Mouse (Mus musculus) thymus, adult 2 months (tissue): ENCODE results near the gene Lhpp. TPM values are rescaled to one million over a fixed set of nuclear protein-coding genes. Genes with fewer than 3 reads are reported as not detected.

Experiments used
- DNase-seq: peaks from one replicate; pipeline ENCODE4 v3.0.0; 2021
- H3K27ac ChIP-seq: fragments of 200-500 bp; 2 replicates; pipeline ENCODE4 v1.5.1; 2012; ENCODE audit warnings: low read length, control low read depth; ENCODE audit not compliant: control insufficient read depth, insufficient read depth
- H3K27me3 ChIP-seq: fragments of 200-500 bp; 2 replicates; pipeline ENCODE4 v1.6.1; 2012; ENCODE audit warnings: mild to moderate bottlenecking, low read length, moderate library complexity, mixed read lengths; ENCODE audit not compliant: control insufficient read depth, insufficient read depth
- H3K36me3 ChIP-seq: fragments of 200-500 bp; 2 replicates; pipeline ENCODE4 v1.6.1; 2012; ENCODE audit warnings: mild to moderate bottlenecking, low read length, moderate library complexity; ENCODE audit not compliant: control insufficient read depth, insufficient read depth
- H3K4me1 ChIP-seq: fragments of 200-500 bp; replicated peaks from 2 replicates; pipeline ENCODE4 v1.6.1; 2012; ENCODE audit warnings: low read length; ENCODE audit not compliant: control insufficient read depth, insufficient read depth
- H3K4me3 ChIP-seq: fragments of 200-500 bp; 2 replicates; pipeline ENCODE4 v1.5.1; 2012; ENCODE audit warnings: mild to moderate bottlenecking, low read length, control low read depth, moderate library complexity; ENCODE audit not compliant: control insufficient read depth, insufficient read depth
- CTCF ChIP-seq: fragments of 200-500 bp; IDR thresholded peaks from 2 replicates; pipeline ENCODE4 v1.5.1; 2012; ENCODE audit warnings: mild to moderate bottlenecking, control low read depth, low read length, moderate library complexity, borderline replicate concordance; ENCODE audit not compliant: control insufficient read depth, poor library complexity, insufficient read depth; ENCODE audit errors: extremely low read depth
- POLR2A ChIP-seq: fragments of 200-500 bp; IDR thresholded peaks from 2 replicates; pipeline ENCODE4 v1.6.1; 2012; ENCODE audit warnings: mild to moderate bottlenecking, low read length, control low read depth, moderate library complexity; ENCODE audit not compliant: control insufficient read depth, poor library complexity, insufficient read depth; ENCODE audit errors: extremely low read depth
- WGBS: fragments of 180-500 bp; shearing (Covaris S2); methylation state at CpG from one replicate; pipeline ENCODE4 v1.1.7; 2018; 5-methylcytosine and 5-hydroxymethylcytosine counted together
- polyA plus RNA-seq: library from polyadenylated mRNA; depleted of rRNA; stranded (reverse); fragments of >200 nt; gene quantifications from 2 replicates; pipeline ENCODE4 v1.2.3, GENCODE M21; 2012

Gene Lhpp
- polyA plus RNA-seq, 1 experiment = 12.0 TPM

- Histone ChIP-seq H3K27me3 (no peaks in the 10 kb centered on the region), H3K36me3 (no peaks in the 10 kb centered on the region), H3K4me1 (0 out of 2 replicates have a peak, but pooled peaks cover 3% of the 10 kb centered on the region), H3K27ac (no peak overlapping the region), H3K4me3 (no peak overlapping the region)
- no peak for DNase-seq
- WGBS = 95% methylated on average over 5 of the region's 5 CpGs
- no peak for TF ChIP-seq POLR2A
- no peak for TF ChIP-seq CTCF
These were observed 6.7 kb downstream of the Lhpp start for GRCm38 (mm10) chr7:132617021-132617564.

DNA sequence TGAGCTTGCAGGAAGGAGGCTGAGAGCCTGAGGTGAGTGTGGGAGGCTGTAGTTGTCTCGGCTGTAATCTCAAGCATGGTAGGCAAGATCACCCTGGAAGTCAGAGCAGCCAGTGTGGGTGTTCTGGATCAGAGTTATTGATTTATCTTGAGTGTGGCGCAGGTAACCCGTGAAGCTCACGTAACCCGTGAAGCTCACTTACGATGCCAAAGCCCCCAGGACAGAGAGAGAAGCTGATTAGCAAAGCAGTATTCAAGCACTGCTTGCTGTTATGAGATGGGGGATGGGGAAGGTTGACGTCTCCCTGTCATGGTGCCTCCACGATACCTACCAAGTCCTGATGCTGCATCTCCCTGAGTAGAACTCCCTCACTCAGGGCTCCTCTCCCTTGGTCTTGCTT is 9.1 kb downstream of the Lhpp start:
- H3K36me3 ChIP-seq = no peaks in the 10 kb centered on the region
- no peak overlapping the region for H3K27ac ChIP-seq
- no peak overlapping the region for H3K4me3 ChIP-seq
- no peaks in the 10 kb centered on the region for H3K27me3 ChIP-seq
- DNase-seq = no peak
- WGBS = 97% methylated on average over 8 of the region's 8 CpGs
- H3K4me1 ChIP-seq = 0 out of 2 replicates have a peak, but pooled peaks cover 3% of the 10 kb centered on the region
- TF ChIP-seq POLR2A (no peak), CTCF (no peak)

GRCm38 (mm10) chr7:132619975-132620918 is 9.8 kb downstream of the Lhpp start:
- Histone ChIP-seq H3K4me3 (no peak overlapping the region), H3K4me1 (0 out of 2 replicates have a peak, but pooled peaks cover 3% of the 10 kb centered on the region), H3K36me3 (no peaks in the 10 kb centered on the region), H3K27me3 (no peaks in the 10 kb centered on the region), H3K27ac (no peak overlapping the region)
- WGBS = 86% methylated on average over 15 of the region's 15 CpGs
- TF ChIP-seq POLR2A = no peak
- TF ChIP-seq CTCF = no peak
- DNase-seq = no peak

GRCm38 (mm10) chr7:132624161-132624560 is 13.7 kb downstream of the Lhpp start:
- Histone ChIP-seq H3K36me3 (no peaks in the 10 kb centered on the region), H3K4me1 (no peaks in the 10 kb centered on the region), H3K27ac (no peak overlapping the region), H3K4me3 (no peak overlapping the region), H3K27me3 (no peaks in the 10 kb centered on the region)
- no peak for DNase-seq
- WGBS = 91% methylated on average over 10 of the region's 10 CpGs
- TF ChIP-seq POLR2A (no peak), CTCF (no peak)

DNA sequence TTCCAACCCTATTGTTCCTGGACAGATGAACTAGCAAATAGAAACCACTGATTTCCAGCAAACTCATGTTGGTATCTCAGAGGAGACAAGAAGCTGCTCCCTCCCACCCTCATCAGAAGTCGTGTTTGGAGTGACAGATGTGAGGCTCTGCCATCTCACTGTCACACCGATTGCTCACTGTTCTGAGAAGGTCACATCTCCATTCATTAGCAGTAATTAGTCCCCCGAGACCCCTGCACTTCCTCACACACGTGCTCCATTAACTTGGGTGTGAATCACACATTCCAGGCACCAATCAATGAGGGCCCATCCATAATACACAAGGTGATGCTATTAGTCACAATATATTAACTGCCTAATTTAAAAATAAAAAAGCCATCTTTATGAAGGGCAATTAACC is 15.7 kb downstream of the Lhpp start:
- 82% methylated on average over 4 of the region's 4 CpGs for WGBS
- Histone ChIP-seq H3K36me3 (no peaks in the 10 kb centered on the region), H3K27ac (no peak overlapping the region), H3K27me3 (no peaks in the 10 kb centered on the region), H3K4me3 (no peak overlapping the region), H3K4me1 (no peaks in the 10 kb centered on the region)
- TF ChIP-seq POLR2A (no peak), CTCF (no peak)
- no peak for DNase-seq

DNA sequence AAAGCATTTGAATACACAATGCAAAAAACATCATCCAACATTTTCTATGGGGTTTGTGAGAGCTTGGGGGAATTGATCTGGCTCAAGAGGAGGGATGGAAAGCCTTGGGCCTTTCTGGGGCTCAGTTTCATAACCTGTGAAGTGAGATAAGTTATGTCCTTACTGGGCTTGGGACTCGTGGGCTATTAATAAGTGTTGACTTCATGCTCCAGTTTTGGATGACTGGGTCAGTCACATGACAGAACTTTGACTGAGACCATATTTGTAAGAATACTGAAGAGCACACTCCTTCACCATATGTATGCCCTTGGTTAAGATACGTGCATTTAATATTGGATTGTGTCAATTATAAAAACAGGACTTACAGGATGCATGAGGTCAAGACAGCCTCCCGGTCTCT is 17.0 kb downstream of the Lhpp start:
- Histone ChIP-seq H3K36me3 (no peaks in the 10 kb centered on the region), H3K4me1 (no peaks in the 10 kb centered on the region), H3K27me3 (no peaks in the 10 kb centered on the region), H3K27ac (no peak overlapping the region), H3K4me3 (no peak overlapping the region)
- WGBS = 90% methylated on average over 3 of the region's 3 CpGs
- DNase-seq = no peak
- TF ChIP-seq POLR2A (no peak), CTCF (no peak)
